Mouse (Mus musculus): ENCODE results near the gene Snx10. TPM values are rescaled to one million over a fixed set of nuclear protein-coding genes. Genes with fewer than 3 reads are reported as not detected.
"Not testable (repeated sequence)": the region's sequence is repeated elsewhere in the genome, so short reads cannot be mapped to it uniquely, and the experiment has no call there.

The Snx10 gene
- 100 to 1,000 TPM in 1 of 2 experiments, 10 to 100 TPM in 1; 98.0 to 103 TPM for total RNA-seq (2021)
- long read RNA-seq, experiment 1, transcript Snx10-201 (7 exons, 2,480 nt) = major isoform, 111 of 132 reads
- long read RNA-seq, experiment 1, partial matches to known transcripts = 7 of 132 reads
- long read RNA-seq, experiment 1, other reads (novel, unspliced or antisense) = 12 of 132 reads
- long read RNA-seq, experiment 2, transcript Snx10-201 (7 exons, 2,480 nt) = major isoform, 144 of 173 reads
- long read RNA-seq, experiment 2, partial matches to known transcripts = 4 of 173 reads
- long read RNA-seq, experiment 2, other reads (novel, unspliced or antisense) = 22 of 173 reads

- peak within 1 kb of the TSS; percentile 94 for H3K27ac ChIP-seq
- TF ChIP-seq CTCF (conservative IDR thresholded peaks at IDR 0.05) = no peak
- H3K4me3 ChIP-seq = peak within 1 kb of the TSS; percentile 88
- DNase-seq (ENCODE audit: low spot score in 2 of 2) = peak; percentile 50 to 63
These were observed at the start of gene Snx10 for GRCm38 (mm10) chr6:51523807-51524320. Gene Snx10 (plus strand): TSS chr6:51523901.

GRCm38 (mm10) chr6:51479136-51479731 lies 44.5 kb upstream of the Snx10 start:
- no peak for DNase-seq (ENCODE audit: low spot score in 2 of 2)
- no peak for TF ChIP-seq CTCF (conservative IDR thresholded peaks at IDR 0.05)
- H3K4me3 ChIP-seq = no peak overlapping the region
- no peak overlapping the region for H3K27ac ChIP-seq

GRCm38 (mm10) chr6:51481548-51481947 lies 42.2 kb upstream of the Snx10 start:
- H3K27ac ChIP-seq = no peak overlapping the region
- no peak for TF ChIP-seq CTCF (conservative IDR thresholded peaks at IDR 0.05)
- H3K4me3 ChIP-seq = no peak overlapping the region
- DNase-seq (ENCODE audit: low spot score in 2 of 2) = no peak

GRCm38 (mm10) chr6:51483861-51484260 lies 39.8 kb upstream of the Snx10 start:
- no peak overlapping the region for H3K4me3 ChIP-seq
- no peak overlapping the region for H3K27ac ChIP-seq
- no peak for DNase-seq (ENCODE audit: low spot score in 2 of 2)
- TF ChIP-seq CTCF (conservative IDR thresholded peaks at IDR 0.05) = no peak

- peak; percentile 56 for TF ChIP-seq CTCF (conservative IDR thresholded peaks at IDR 0.05)
- H3K4me3 ChIP-seq; DNase-seq (ENCODE audit: low spot score in 2 of 2); H3K27ac ChIP-seq: not testable (repeated sequence)
These were observed 39.1 kb upstream of the Snx10 start for GRCm38 (mm10) chr6:51484556-51484955.

GRCm38 (mm10) chr6:51485646-51486045 lies 38.1 kb upstream of the Snx10 start:
- 0 out of 2 replicates have a peak overlapping the region, but pooled peaks have one; percentile 39 for H3K27ac ChIP-seq
- H3K4me3 ChIP-seq = no peak overlapping the region
- peak in 1 of 2 experiments; percentile 13 for DNase-seq (ENCODE audit: low spot score in 2 of 2)
- TF ChIP-seq CTCF (conservative IDR thresholded peaks at IDR 0.05) = peak; percentile 17; the same call in 1 of the 2 replicates

GRCm38 (mm10) chr6:51486076-51486710 lies 37.5 kb upstream of the Snx10 start:
- Histone ChIP-seq H3K4me3 (no peak overlapping the region), H3K27ac (peak overlapping the region; percentile 39; the same call in 1 of the 2 replicates)
- no peak for TF ChIP-seq CTCF (conservative IDR thresholded peaks at IDR 0.05)
- DNase-seq (ENCODE audit: low spot score in 2 of 2) = no peak

- no peak for TF ChIP-seq CTCF (conservative IDR thresholded peaks at IDR 0.05)
- no peak for DNase-seq (ENCODE audit: low spot score in 2 of 2)
- H3K27ac ChIP-seq = no peak overlapping the region
- H3K4me3 ChIP-seq = no peak overlapping the region
These were observed 37.0 kb upstream of the Snx10 start for GRCm38 (mm10) chr6:51486731-51487130.

- no peak overlapping the region for H3K4me3 ChIP-seq
- H3K27ac ChIP-seq = no peak overlapping the region
- TF ChIP-seq CTCF (conservative IDR thresholded peaks at IDR 0.05) = no peak
- no peak for DNase-seq (ENCODE audit: low spot score in 2 of 2)
These were observed 33.9 kb upstream of the Snx10 start for GRCm38 (mm10) chr6:51489787-51490186.

- DNase-seq (ENCODE audit: low spot score in 2 of 2) = no peak
- Histone ChIP-seq H3K27ac (no peak overlapping the region), H3K4me3 (no peak overlapping the region)
- no peak for TF ChIP-seq CTCF (conservative IDR thresholded peaks at IDR 0.05)
These were observed 26.2 kb upstream of the Snx10 start for GRCm38 (mm10) chr6:51497321-51498111.

- Histone ChIP-seq H3K4me3 (no peak overlapping the region), H3K27ac (no peak overlapping the region)
- no peak for DNase-seq (ENCODE audit: low spot score in 2 of 2)
- no peak for TF ChIP-seq CTCF (conservative IDR thresholded peaks at IDR 0.05)
These were observed 18.0 kb upstream of the Snx10 start for GRCm38 (mm10) chr6:51505671-51506070.

- Histone ChIP-seq H3K4me3 (no peak overlapping the region), H3K27ac (no peak overlapping the region)
- no peak for DNase-seq (ENCODE audit: low spot score in 2 of 2)
- no peak for TF ChIP-seq CTCF (conservative IDR thresholded peaks at IDR 0.05)
These were observed 16.1 kb upstream of the Snx10 start for GRCm38 (mm10) chr6:51507556-51507955.

All from layer of hippocampus, adult 2 months (tissue).